11 mouse cellular contexts compared by ENCODE assay signal in genomic region chr5:107793927-107794326, GRCm38 (mm10). TPM values are rescaled to one million over a fixed set of nuclear protein-coding genes. Genes with fewer than 3 reads are reported as not detected.
DNase-seq lines count a peak whose midpoint lies in the region; TF ChIP-seq lines count a peak whose summit lies in the region.
"Had no signal": no experiment of that assay in that cellular context is flagged by ENCODE, and none has a peak within 500 bp of the region (broad histone marks: within the 10 kb centered on the region; RNA-seq: fewer than 3 reads in every experiment).

No protein-coding gene starts in this region.

- peak; percentile 61 for TF ChIP-seq CTCF in heart, adult 2 months (IDR thresholded peaks at IDR 0.05)
- no peak for TF ChIP-seq CTCF in lung, adult 2 months (IDR thresholded peaks at IDR 0.05; ENCODE audit: insufficient read depth, low read length)

- TF ChIP-seq EP300 in heart, adult 2 months (IDR thresholded peaks at IDR 0.05; ENCODE audit: insufficient read depth, low read depth, low read length), result no peak

- H3K27ac ChIP-seq in heart, adult 2 months, result no peak overlapping the region; the same call in 1 of the 2 replicates
- H3K27ac ChIP-seq: neural tube, embryonic 12.5 days had no signal

- H3K36me3 ChIP-seq in heart, adult 2 months (ENCODE audit: control insufficient read depth, insufficient read depth, low read length), result no peaks in the 10 kb centered on the region; the same call in 1 of the 2 replicates
- H3K36me3 ChIP-seq in splenic B cell, adult 2 months (ENCODE audit: control insufficient read depth, insufficient read depth, low read length, poor library complexity, severe bottlenecking), result no peaks in the 10 kb centered on the region

- 25% methylated on average over 2 of the region's 2 CpGs for WGBS in heart, adult 2 months
- WGBS in lung, adult 2 months, result 17% methylated on average over 2 of the region's 2 CpGs

- H3K79me2 ChIP-seq in heart, adult 2 months (replicated peaks; ENCODE audit: control insufficient read depth, insufficient read depth, low read length), result no peaks in the 10 kb centered on the region

- H3K9ac ChIP-seq in heart, adult 2 months (ENCODE audit: low read depth, low read length), result no peak overlapping the region
- H3K9ac ChIP-seq: neural tube, embryonic 12.5 days had no signal

- H3K4me3 ChIP-seq in heart, adult 2 months, result no peak overlapping the region
- no peak overlapping the region for H3K4me3 ChIP-seq in lung, adult 2 months (replicated peaks; ENCODE audit: extremely low read depth, low read depth, low read length)
- H3K4me3 ChIP-seq: erythroblast, embryonic 14.5 days; neural tube, embryonic 12.5 days had no signal

- no peaks in the 10 kb centered on the region; the same call in 1 of the 2 replicates for H3K4me1 ChIP-seq in heart, adult 2 months (ENCODE audit: control insufficient read depth, insufficient read depth, low read length)
- no peaks in the 10 kb centered on the region; the same call in 1 of the 2 replicates for H3K4me1 ChIP-seq in lung, adult 2 months (ENCODE audit: control insufficient read depth, insufficient read depth, low read length)
- H3K4me1 ChIP-seq: neural tube, embryonic 12.5 days had no signal

- DNase-seq in heart, adult 2 months, result no peak
- no peak for DNase-seq in heart, postnatal 14 days
- DNase-seq in lung, postnatal 10 days, result peak; percentile 16
- no peak for DNase-seq in lung, adult 2 months
- DNase-seq in c-Kit-positive CD71-positive TER-119-negative erythroid progenitor cells, embryonic 14.5 days (ENCODE audit: low read depth), result peak; percentile 10
- DNase-seq in splenic B cell, adult 2 months (ENCODE audit: low read depth, low spot score), result peak; percentile 38
- DNase-seq in layer of hippocampus, adult 8-10 months (ENCODE audit: low spot score in 2 of 2), result no peak
- DNase-seq in layer of hippocampus, adult 9-10 months (ENCODE audit: low spot score), result no peak
- DNase-seq: kidney, postnatal 4 days had no signal

- intact Hi-C loops in heart, adult 2 months (cut with DNase I), result no loop called here
- intact Hi-C loops in heart, postnatal 14 days (cut with DNase I), result loop anchor here (5.0 kb wide), 2 partner anchors 73 to 182 kb away; no protein-coding TSS in a partner anchor

- H3K27me3 ChIP-seq in heart, adult 2 months (ENCODE audit: control insufficient read depth, insufficient read depth, low read length), result no peaks in the 10 kb centered on the region
- H3K27me3 ChIP-seq in splenic B cell, adult 2 months (ENCODE audit: control insufficient read depth, insufficient read depth, low read length, poor library complexity, severe bottlenecking), result no peaks in the 10 kb centered on the region
- H3K27me3 ChIP-seq: neural tube, embryonic 12.5 days had no signal

- TF ChIP-seq POLR2A in heart, adult 2 months (IDR thresholded peaks at IDR 0.05; ENCODE audit: insufficient read depth, low read depth, low read length), result no peak
- TF ChIP-seq POLR2A in lung, adult 2 months (IDR thresholded peaks at IDR 0.05; ENCODE audit: borderline replicate concordance, extremely low read depth, low read depth, low read length), result no peak

RNA-seq across cellular contexts. Expression of gene Ube2d2b, which starts 36.0 kb away (rescaled TPM):
- not detected for total RNA-seq in heart, adult 2 months (2021)
- polyA plus RNA-seq in heart, adult 2 months (2012; rRNA removed), result 0.08 and 0.18 TPM in 2 replicates
- total RNA-seq in heart, postnatal 14 days (2021), result not detected
- polyA plus RNA-seq in lung, adult 2 months (2012; rRNA removed), result not detected in 2 replicates
- not detected for total RNA-seq in layer of hippocampus, adult 8-10 months (2022)
- polyA plus RNA-seq: erythroblast, embryonic 14.5 days had no signal

Comparison
In these comparisons a context has a peak if more than half of its experiments do, and no peak if none do; other contexts are left out.
1. DNase-seq: peak in lung, postnatal 10 days (single experiment), c-Kit-positive CD71-positive TER-119-negative erythroid progenitor cells, embryonic 14.5 days (single experiment) and splenic B cell, adult 2 months (single experiment); none in heart, adult 2 months (0 of 2), heart, postnatal 14 days (0 of 2), lung, adult 2 months (single experiment), layer of hippocampus, adult 8-10 months (0 of 2) and layer of hippocampus, adult 9-10 months (single experiment).